12 mouse cellular contexts compared by ENCODE assay signal in the genomic region with DNA sequence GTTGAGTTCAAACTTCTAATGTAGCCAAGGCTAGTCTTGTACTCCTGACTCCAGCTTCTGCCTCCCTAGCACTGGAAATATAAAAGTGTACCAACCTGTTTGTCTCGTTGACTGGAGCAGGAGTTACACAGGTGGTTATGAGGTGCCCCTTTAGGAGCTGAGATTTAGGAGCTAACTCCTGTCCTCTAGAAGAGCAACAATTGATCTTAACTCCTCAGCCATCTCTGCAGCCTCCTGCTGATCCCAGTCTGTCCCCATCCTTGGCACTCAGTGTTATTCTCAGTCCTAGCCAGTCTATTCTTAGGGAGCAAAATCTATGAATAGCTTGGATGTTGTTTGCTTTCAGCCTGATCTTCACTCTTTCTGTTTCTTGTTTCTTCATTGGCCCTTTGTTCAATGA. TPM values are rescaled to one million over a fixed set of nuclear protein-coding genes. Genes with fewer than 3 reads are reported as not detected.
DNase-seq lines count a peak whose midpoint lies in the region; ATAC-seq and TF ChIP-seq lines count a peak whose summit lies in the region.
"Had no signal": no experiment of that assay in that cellular context is flagged by ENCODE, and none has a peak within 500 bp of the region (broad histone marks: within the 10 kb centered on the region; RNA-seq: fewer than 3 reads in every experiment).

No protein-coding gene starts in this region.

- no peaks in the 10 kb centered on the region for H3K9me3 ChIP-seq in heart, embryonic 14.5 days (ENCODE audit: control insufficient read depth, low read length)
- no peaks in the 10 kb centered on the region for H3K9me3 ChIP-seq in lung, postnatal 0 days (ENCODE audit: low read length)
- no peaks in the 10 kb centered on the region for H3K9me3 ChIP-seq in intestine, embryonic 14.5 days (ENCODE audit: control insufficient read depth, low read length)
- H3K9me3 ChIP-seq in stomach, embryonic 14.5 days (ENCODE audit: control insufficient read depth, low read depth, low read length): no peaks in the 10 kb centered on the region
- H3K9me3 ChIP-seq: forebrain, embryonic 13.5 days; midbrain, embryonic 12.5 days had no signal

- peak overlapping the region; percentile 60 for H3K4me2 ChIP-seq in heart, embryonic 14.5 days (ENCODE audit: low read length)
- peak overlapping the region; percentile 61 for H3K4me2 ChIP-seq in lung, postnatal 0 days (replicated peaks; ENCODE audit: low read depth, low read length)
- H3K4me2 ChIP-seq in intestine, embryonic 14.5 days (ENCODE audit: low read length): peak overlapping the region; percentile 54
- H3K4me2 ChIP-seq in stomach, embryonic 14.5 days (replicated peaks; ENCODE audit: low read depth, low read length): peak overlapping the region; percentile 50
- H3K4me2 ChIP-seq: forebrain, embryonic 13.5 days had no signal

- peak overlapping the region; percentile 52; the same call in 1 of the 2 replicates for H3K9ac ChIP-seq in heart, embryonic 14.5 days (ENCODE audit: low read length)
- H3K9ac ChIP-seq in lung, postnatal 0 days (replicated peaks; ENCODE audit: low read depth): peak overlapping the region; percentile 23
- 0 out of 2 replicates have a peak overlapping the region, but pooled peaks have one; percentile 10 for H3K9ac ChIP-seq in intestine, embryonic 14.5 days (ENCODE audit: low read length)
- no peak overlapping the region for H3K9ac ChIP-seq in stomach, embryonic 14.5 days (replicated peaks; ENCODE audit: low read depth, low read length)
- H3K9ac ChIP-seq: forebrain, embryonic 13.5 days; midbrain, embryonic 12.5 days had no signal

- peaks cover 2 to 12% of the 10 kb centered on the region in 2 experiments; a peak in 2 of 4 replicates for H3K4me1 ChIP-seq in heart, embryonic 14.5 days (ENCODE audit: control insufficient read depth in 2 of 2, insufficient read depth in 2 of 2, low read length in 2 of 2)
- no peaks in the 10 kb centered on the region for H3K4me1 ChIP-seq in lung, postnatal 0 days (ENCODE audit: insufficient read depth, low read depth, low read length)
- no peaks in the 10 kb centered on the region for H3K4me1 ChIP-seq in intestine, embryonic 14.5 days (replicated peaks; ENCODE audit: control insufficient read depth, insufficient read depth, low read length)
- H3K4me1 ChIP-seq in stomach, embryonic 14.5 days (ENCODE audit: control insufficient read depth, insufficient read depth, low read length): 0 out of 2 replicates have a peak, but pooled peaks cover 5% of the 10 kb centered on the region

- intact Hi-C loops in heart, postnatal 14 days (cut with DNase I): loop anchor here (5.0 to 10.0 kb wide), 2 partner anchors 182 to 335 kb away; no protein-coding TSS in a partner anchor

- H3K27ac ChIP-seq in heart, embryonic 14.5 days (replicated peaks in 1 of 2; ENCODE audit: control insufficient read depth in 1 of 2, insufficient read depth in 1 of 2, low read depth in 2 of 2, low read length in 2 of 2): no peak overlapping the region
- peak overlapping the region; percentile 87 for H3K27ac ChIP-seq in lung, postnatal 0 days (ENCODE audit: low read length)
- 0 out of 2 replicates have a peak overlapping the region, but pooled peaks have one; percentile 22 for H3K27ac ChIP-seq in intestine, embryonic 14.5 days (ENCODE audit: low read depth)
- peak overlapping the region; percentile 27; the same call in 1 of the 2 replicates for H3K27ac ChIP-seq in stomach, embryonic 14.5 days (ENCODE audit: low read length)
- H3K27ac ChIP-seq: forebrain, embryonic 13.5 days; midbrain, embryonic 12.5 days had no signal

- H3K4me3 ChIP-seq in heart, embryonic 14.5 days (ENCODE audit: control insufficient read depth in 1 of 2, insufficient read depth in 1 of 2, low read depth in 1 of 2, low read length in 2 of 2): peak overlapping the region; percentile 9 to 28; a peak in 3 of 4 replicates
- peak overlapping the region; percentile 40 for H3K4me3 ChIP-seq in lung, postnatal 0 days (ENCODE audit: low read depth, low read length)
- peak overlapping the region; percentile 25 for H3K4me3 ChIP-seq in intestine, embryonic 14.5 days (ENCODE audit: low read depth, low read length)
- peak overlapping the region; percentile 19 for H3K4me3 ChIP-seq in stomach, embryonic 14.5 days (ENCODE audit: low read depth, low read length)
- H3K4me3 ChIP-seq: forebrain, embryonic 13.5 days; midbrain, embryonic 12.5 days had no signal

- no peaks in the 10 kb centered on the region for H3K27me3 ChIP-seq in heart, embryonic 14.5 days (ENCODE audit: control insufficient read depth, insufficient read depth, low read length)
- no peaks in the 10 kb centered on the region for H3K27me3 ChIP-seq in lung, postnatal 0 days (replicated peaks; ENCODE audit: insufficient read depth, low read length)
- H3K27me3 ChIP-seq in intestine, embryonic 14.5 days (replicated peaks; ENCODE audit: control insufficient read depth, insufficient read depth, low read length): no peaks in the 10 kb centered on the region
- no peaks in the 10 kb centered on the region for H3K27me3 ChIP-seq in stomach, embryonic 14.5 days (ENCODE audit: control insufficient read depth, insufficient read depth, low read length)
- H3K27me3 ChIP-seq: forebrain, embryonic 13.5 days; midbrain, embryonic 12.5 days had no signal

- ATAC-seq in heart, embryonic 14.5 days (ENCODE audit: insufficient number of reproducible peaks, insufficient read depth, low FRiP score, low read depth): no peak
- no peak for ATAC-seq in lung, postnatal 0 days
- no peak for ATAC-seq in intestine, embryonic 14.5 days (replicated peaks; ENCODE audit: low FRiP score, low TSS enrichment, low read depth)
- ATAC-seq in stomach, embryonic 14.5 days (ENCODE audit: insufficient number of reproducible peaks, insufficient read depth, low FRiP score, low read depth): no peak
- ATAC-seq: forebrain, embryonic 13.5 days had no signal

- no peak for TF ChIP-seq CTCF in lung, postnatal 0 days (IDR thresholded peaks at IDR 0.05)

- H3K36me3 ChIP-seq in heart, embryonic 14.5 days (ENCODE audit: control insufficient read depth, insufficient read depth, low read length): peaks cover 41% of the 10 kb centered on the region
- peaks cover 24% of the 10 kb centered on the region; the same call in 1 of the 2 replicates for H3K36me3 ChIP-seq in lung, postnatal 0 days (ENCODE audit: insufficient read depth, low read length)
- H3K36me3 ChIP-seq in intestine, embryonic 14.5 days (ENCODE audit: control insufficient read depth, insufficient read depth, low read length): peaks cover 28% of the 10 kb centered on the region
- peaks cover 9% of the 10 kb centered on the region for H3K36me3 ChIP-seq in stomach, embryonic 14.5 days (ENCODE audit: control insufficient read depth, insufficient read depth, low read length)
- H3K36me3 ChIP-seq: midbrain, embryonic 12.5 days had no signal

- WGBS in heart, embryonic 14.5 days: 83% methylated on average over 1 of the region's 1 CpGs
- WGBS in lung, postnatal 0 days: 21% methylated on average over 1 of the region's 1 CpGs
- 61% methylated on average over 1 of the region's 1 CpGs for WGBS in intestine, embryonic 14.5 days
- 51% methylated on average over 1 of the region's 1 CpGs for WGBS in stomach, embryonic 14.5 days

- TF ChIP-seq EP300 in lung, postnatal 0 days (IDR thresholded peaks at IDR 0.05): no peak

- DNase-seq in heart, postnatal 14 days: no peak
- DNase-seq in lung, postnatal 0 days (ENCODE audit: low spot score): peak; percentile 48
- no peak for DNase-seq in lung, postnatal 25 days (ENCODE audit: low spot score)
- DNase-seq in intestine, embryonic 14.5 days (ENCODE audit: low spot score): no peak
- DNase-seq in thymus, adult 18-20 months: no peak
- DNase-seq in right cerebral cortex, adult 2 months (ENCODE audit: low spot score in 2 of 2): no peak
- DNase-seq: kidney, adult 9 months; right cerebral cortex, adult 18-20 months had no signal

RNA-seq across cellular contexts. Expression of a gene that starts 2.1 kb away (rescaled TPM):
- polyA plus RNA-seq in heart, embryonic 14.5 days (2014; fragmentation: Nextera tagmentation; extraction: Ambion mirVana): 0.38 and 0.39 TPM in 2 replicates
- total RNA-seq in heart, postnatal 14 days (2021): 10 to 100 TPM; 43.5 to 46.0 TPM
- polyA plus RNA-seq in lung, postnatal 0 days (2015; fragmentation: Nextera tagmentation; extraction: Ambion mirVana): 4.5 and 5.1 TPM in 2 replicates
- 0.43 and 0.89 TPM in 2 replicates for polyA plus RNA-seq in intestine, embryonic 14.5 days (2014; fragmentation: Nextera tagmentation; extraction: Ambion mirVana)
- 0.56 and 0.68 TPM in 2 replicates for polyA plus RNA-seq in stomach, embryonic 14.5 days (2014; fragmentation: Nextera tagmentation; extraction: Ambion mirVana)
- polyA plus RNA-seq: forebrain, embryonic 13.5 days had no signal

Comparison
In these comparisons a context has a peak if more than half of its experiments do, and no peak if none do; other contexts are left out.
1. H3K27ac ChIP-seq: peak in lung, postnatal 0 days (single experiment), intestine, embryonic 14.5 days (single experiment) and stomach, embryonic 14.5 days (single experiment); none in heart, embryonic 14.5 days (0 of 2).
2. Peak in every context shown above with its lines, with median percentiles within 50 percentile points of each other: H3K4me2 ChIP-seq and H3K4me3 ChIP-seq.